Mouse (Mus musculus) thymus, adult 2 months (tissue): Measurements from ENCODE around the gene Fbn1.

ENCODE experiments used
- CTCF ChIP-seq: fragments of 200-500 bp; IDR thresholded peaks from 2 replicates; pipeline ENCODE4 v1.5.1; 2012; ENCODE audit warnings: mild to moderate bottlenecking, control low read depth, low read length, moderate library complexity, borderline replicate concordance; ENCODE audit not compliant: control insufficient read depth, poor library complexity, insufficient read depth; ENCODE audit errors: extremely low read depth
- POLR2A ChIP-seq: fragments of 200-500 bp; IDR thresholded peaks from 2 replicates; pipeline ENCODE4 v1.6.1; 2012; ENCODE audit warnings: mild to moderate bottlenecking, low read length, control low read depth, moderate library complexity; ENCODE audit not compliant: control insufficient read depth, poor library complexity, insufficient read depth; ENCODE audit errors: extremely low read depth

GRCm38 (mm10) chr2:125275617-125276016, 232.2 kb downstream of the Fbn1 start:
- TF ChIP-seq CTCF (no peak), POLR2A (no peak)
